Mouse (Mus musculus) C2C12 (cell line): ENCODE measurements around the gene Cryba4. TPM values are rescaled to one million over a fixed set of nuclear protein-coding genes. Genes with fewer than 3 reads are reported as not detected.

Source experiments
- H3K27me3 ChIP-seq: one replicate; pipeline ENCODE4 v1.6.1; 2011; ENCODE audit not compliant: control insufficient read depth, insufficient read depth, insufficient read length
- H3K36me3 ChIP-seq: one replicate; pipeline ENCODE4 v1.6.1; 2011; ENCODE audit not compliant: control insufficient read depth, insufficient read depth
- H3K4me3 ChIP-seq: one replicate; pipeline ENCODE4 v1.5.1; 2011; ENCODE audit warnings: mild to moderate bottlenecking, control low read depth; ENCODE audit not compliant: poor library complexity, insufficient read depth, severe bottlenecking
- H3K79me2 ChIP-seq: one replicate; pipeline ENCODE4 v1.6.1; 2011; ENCODE audit not compliant: control insufficient read depth, insufficient read depth
- H3K79me3 ChIP-seq: one replicate; pipeline ENCODE4 v1.6.1; 2011; ENCODE audit warnings: low read depth, control low read depth
- H3ac ChIP-seq: one replicate; pipeline ENCODE3; 2011; ENCODE audit warnings: low read depth; ENCODE audit not compliant: control insufficient read depth, insufficient read length
- CEBPB ChIP-seq: IDR thresholded peaks from one replicate; pipeline ENCODE4 v1.6.1; 2011; ENCODE audit warnings: low read depth, mild to moderate bottlenecking, control low read depth, moderate library complexity
- CTCF ChIP-seq: IDR thresholded peaks from one replicate; pipeline ENCODE4 v1.5.1; 2011; ENCODE audit not compliant: control insufficient read depth, insufficient read depth, insufficient read length
- FOSL1 ChIP-seq: IDR thresholded peaks from one replicate; pipeline ENCODE4 v1.8.0; 2011; ENCODE audit warnings: mild to moderate bottlenecking, low read length; ENCODE audit not compliant: poor library complexity, insufficient read depth, severe bottlenecking
- MAX ChIP-seq: IDR thresholded peaks from one replicate; pipeline ENCODE4 v1.6.1; 2011; ENCODE audit warnings: mild to moderate bottlenecking, control low read depth
- MYOD1 ChIP-seq: IDR thresholded peaks from one replicate; pipeline ENCODE4 v1.6.1; 2011; ENCODE audit warnings: low read depth; ENCODE audit not compliant: control insufficient read depth, insufficient read length
- MYOG ChIP-seq: IDR thresholded peaks from one replicate; pipeline ENCODE4 v1.6.1; 2011; ENCODE audit not compliant: control insufficient read depth, insufficient read length; ENCODE audit errors: extremely low read depth
- USF1 ChIP-seq: IDR thresholded peaks from one replicate; pipeline ENCODE4 v1.6.1; 2011; ENCODE audit warnings: low read depth, mild to moderate bottlenecking, control low read depth, moderate library complexity
- polyA plus RNA-seq: library from polyadenylated mRNA; unstranded; fragments of >200 nt; fragmentation: generic; extraction: Trizol; gene quantifications from one replicate; pipeline ENCODE4 v1.2.1, GENCODE M21; 2012; ENCODE audit warnings: missing spikeins

Gene Cryba4
- polyA plus RNA-seq, 1 experiment, result 1.9 TPM

DNA sequence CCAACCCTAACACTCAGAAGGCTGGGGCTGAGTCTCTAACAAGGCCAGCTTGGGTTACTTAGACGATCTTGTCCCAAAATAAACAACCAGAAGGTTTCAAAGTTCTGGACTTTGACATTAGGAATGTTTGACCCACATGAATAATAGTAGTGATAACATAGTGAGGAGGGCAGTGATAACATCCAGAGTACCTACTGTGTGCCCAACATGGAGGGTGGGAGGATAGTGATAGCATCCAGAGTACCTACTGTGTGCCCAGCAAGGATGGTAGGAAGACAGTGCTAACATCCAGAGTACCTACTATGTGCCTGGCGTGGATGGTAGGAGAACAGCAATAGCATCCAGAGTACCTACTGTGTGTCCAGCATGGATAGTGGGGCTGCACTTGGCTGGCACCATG lies 41.5 kb upstream of the Cryba4 start:
- Histone ChIP-seq H3K27me3 (no peaks in the 10 kb centered on the region), H3K36me3 (peaks cover 33% of the 10 kb centered on the region), H3K79me2 (peaks cover 100% of the 10 kb centered on the region), H3K4me3 (no peak overlapping the region), H3K79me3 (peaks cover 90% of the 10 kb centered on the region), H3ac (no peak overlapping the region)
- TF ChIP-seq MYOG (no peak), CEBPB (no peak), FOSL1 (no peak), CTCF (no peak), MAX (no peak), MYOD1 (no peak), USF1 (no peak)

DNA sequence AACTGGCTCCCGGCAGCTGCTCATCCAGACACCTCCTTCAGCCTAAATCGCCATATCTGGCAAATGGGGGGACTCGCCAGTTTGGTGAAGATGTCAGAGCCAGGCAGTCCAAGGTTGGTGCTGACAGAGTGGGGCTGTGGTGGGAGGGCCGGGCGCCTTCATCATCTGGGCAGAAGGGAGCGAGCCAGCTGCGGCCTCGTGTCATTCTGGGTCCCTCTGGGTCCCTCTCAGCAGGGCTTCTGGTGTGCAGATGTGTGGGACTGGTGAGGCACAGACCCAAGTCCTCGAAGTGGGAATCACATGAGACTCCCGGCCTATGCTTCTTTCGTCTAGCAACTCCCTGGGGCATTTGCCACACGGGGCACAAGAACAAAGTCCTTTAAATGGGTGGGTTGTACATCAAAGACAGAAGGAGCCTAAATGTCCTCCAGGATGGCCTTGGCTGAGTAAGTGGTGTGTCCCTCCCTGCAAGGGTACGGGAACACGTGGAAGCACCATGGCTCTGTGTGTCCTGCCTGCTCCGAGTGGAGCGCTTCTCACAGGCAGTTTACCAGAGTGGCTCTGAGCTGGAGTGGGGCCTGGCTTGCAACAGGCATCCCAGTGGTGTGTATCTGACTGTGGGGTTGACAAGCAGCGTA lies 40.1 kb upstream of the Cryba4 start:
- peaks cover 21% of the 10 kb centered on the region for H3K36me3 ChIP-seq
- H3K79me3 ChIP-seq, result peaks cover 90% of the 10 kb centered on the region
- no peaks in the 10 kb centered on the region for H3K27me3 ChIP-seq
- no peak overlapping the region for H3K4me3 ChIP-seq
- H3K79me2 ChIP-seq, result peaks cover 100% of the 10 kb centered on the region
- H3ac ChIP-seq, result no peak overlapping the region
- TF ChIP-seq MYOG (no peak), CEBPB (no peak), MYOD1 (no peak), MAX (no peak), FOSL1 (no peak), USF1 (no peak), CTCF (no peak)

DNA sequence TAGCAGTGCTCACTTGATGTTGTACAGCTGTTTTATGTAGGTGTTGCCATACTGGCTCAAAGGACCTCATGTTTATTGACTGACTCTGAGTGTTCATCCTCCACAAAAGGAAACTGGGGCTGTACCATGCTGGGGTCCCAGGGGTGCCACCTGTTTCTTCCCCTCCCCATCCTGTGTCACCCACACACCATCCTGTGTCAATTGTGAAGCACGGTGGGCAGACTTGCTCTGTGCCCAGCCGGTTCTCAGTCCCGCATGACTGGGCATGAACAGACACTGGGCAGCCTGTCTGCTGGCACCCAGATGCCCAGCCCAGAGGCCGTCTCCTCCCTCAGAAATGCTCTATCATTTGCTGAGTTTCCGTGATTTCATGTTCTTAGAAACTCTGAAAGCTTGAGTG lies 39.5 kb upstream of the Cryba4 start:
- TF ChIP-seq MYOG, result no peak
- TF ChIP-seq MAX, result no peak
- no peak for TF ChIP-seq MYOD1
- TF ChIP-seq CTCF, result no peak
- TF ChIP-seq CEBPB, result no peak
- no peak for TF ChIP-seq FOSL1
- no peak for TF ChIP-seq USF1
- H3K4me3 ChIP-seq, result no peak overlapping the region
- H3K36me3 ChIP-seq, result peaks cover 15% of the 10 kb centered on the region
- peaks cover 100% of the 10 kb centered on the region for H3K79me2 ChIP-seq
- H3ac ChIP-seq, result no peak overlapping the region
- no peaks in the 10 kb centered on the region for H3K27me3 ChIP-seq
- peaks cover 90% of the 10 kb centered on the region for H3K79me3 ChIP-seq

DNA sequence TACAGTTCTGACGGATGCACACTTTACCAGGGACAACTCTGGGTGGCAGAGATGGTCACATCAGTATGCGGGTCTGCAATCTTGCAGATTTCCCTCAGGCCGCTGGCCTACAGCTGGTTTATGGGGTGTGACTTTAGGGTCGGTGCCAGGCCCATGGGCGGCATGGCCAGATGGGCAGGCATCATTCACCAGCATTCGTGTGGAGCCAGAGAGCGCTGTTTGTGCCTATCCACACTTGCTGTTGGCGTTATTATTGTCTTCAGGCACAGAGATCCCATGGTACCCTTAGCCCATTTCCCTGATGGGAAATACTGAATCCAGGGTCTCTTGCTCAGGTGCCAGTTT lies 38.2 kb upstream of the Cryba4 start:
- TF ChIP-seq CTCF (no peak), MAX (no peak), CEBPB (no peak), USF1 (no peak), FOSL1 (no peak), MYOD1 (no peak), MYOG (no peak)
- Histone ChIP-seq H3ac (no peak overlapping the region), H3K4me3 (no peak overlapping the region)

DNA sequence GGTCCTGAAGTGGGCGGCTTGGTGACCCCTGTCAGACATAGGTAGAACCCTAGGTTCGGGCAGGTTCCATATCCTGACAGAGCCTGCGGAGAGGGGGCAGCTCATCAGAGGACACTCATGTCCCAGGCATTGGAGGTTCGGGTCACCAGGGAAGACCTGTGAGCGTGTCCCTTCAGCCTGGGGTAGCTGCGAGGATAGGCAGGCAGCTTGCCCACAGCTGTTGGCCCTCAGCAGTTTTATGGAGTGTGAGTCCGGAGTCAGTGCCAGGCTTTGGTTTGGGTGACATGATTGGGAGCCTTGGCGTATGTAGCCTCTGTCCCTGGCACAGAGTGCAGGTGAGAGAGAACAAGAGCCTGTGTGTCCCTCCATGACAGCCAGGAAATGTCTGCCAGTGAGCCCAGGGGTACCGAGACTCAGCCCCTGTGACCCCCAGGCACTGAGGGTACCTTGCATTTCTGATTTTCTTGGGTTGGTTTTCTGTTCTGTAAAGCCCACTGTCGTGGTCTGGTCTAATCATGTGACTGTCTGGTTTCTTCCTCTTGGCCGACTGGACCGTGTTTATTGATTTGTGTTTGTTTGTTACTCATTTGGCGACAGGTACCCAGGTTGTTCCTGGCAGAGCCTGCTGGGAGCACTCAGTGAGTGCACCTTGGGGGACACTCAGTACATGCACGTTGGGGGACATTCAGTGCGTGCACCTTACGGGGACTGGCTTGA lies 37.7 kb upstream of the Cryba4 start:
- peaks cover 100% of the 10 kb centered on the region for H3K79me2 ChIP-seq
- TF ChIP-seq CTCF, result no peak
- TF ChIP-seq MYOD1, result no peak
- no peak for TF ChIP-seq MYOG
- TF ChIP-seq CEBPB, result no peak
- H3K79me3 ChIP-seq, result peaks cover 93% of the 10 kb centered on the region

More for the DNA sequence above, 38.2 kb upstream of the Cryba4 start:
- H3K79me3 ChIP-seq, result peaks cover 90% of the 10 kb centered on the region
- no peaks in the 10 kb centered on the region for H3K27me3 ChIP-seq
- H3K36me3 ChIP-seq, result peaks cover 18% of the 10 kb centered on the region
- H3K79me2 ChIP-seq, result peaks cover 100% of the 10 kb centered on the region

DNA sequence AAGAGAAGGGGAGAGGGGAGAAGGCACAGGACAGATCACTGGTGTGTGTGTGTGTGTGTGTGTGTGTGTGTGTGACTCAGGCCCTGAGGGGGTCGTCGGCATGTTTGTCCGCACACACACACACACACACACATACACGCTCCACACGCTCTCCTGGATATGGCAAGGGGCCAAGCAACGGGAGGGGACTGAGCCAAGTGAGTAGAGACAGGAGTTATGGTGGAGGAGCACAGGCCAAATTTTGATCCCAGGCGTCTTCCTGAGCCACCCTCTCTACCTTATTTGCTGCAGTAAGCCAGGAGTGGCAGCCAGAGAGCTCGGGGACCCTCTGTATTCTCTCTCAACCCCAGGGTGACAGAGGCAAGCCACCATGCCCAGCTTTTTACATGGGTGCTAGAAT lies 36.9 kb upstream of the Cryba4 start:
- H3K36me3 ChIP-seq, result peaks cover 29% of the 10 kb centered on the region
- TF ChIP-seq CEBPB (no peak), MYOD1 (no peak), MAX (no peak), MYOG (no peak), FOSL1 (no peak), USF1 (no peak), CTCF (no peak)
- no peak overlapping the region for H3ac ChIP-seq
- peaks cover 100% of the 10 kb centered on the region for H3K79me2 ChIP-seq
- H3K4me3 ChIP-seq, result no peak overlapping the region
- H3K79me3 ChIP-seq, result peaks cover 98% of the 10 kb centered on the region
- no peaks in the 10 kb centered on the region for H3K27me3 ChIP-seq

More for the DNA sequence above, 37.7 kb upstream of the Cryba4 start:
- no peak overlapping the region for H3ac ChIP-seq
- no peaks in the 10 kb centered on the region for H3K27me3 ChIP-seq
- H3K36me3 ChIP-seq, result peaks cover 22% of the 10 kb centered on the region
- H3K4me3 ChIP-seq, result no peak overlapping the region
